Mouse (Mus musculus): ENCODE measurements around the gene Map2k6. TPM values are rescaled to one million over a fixed set of nuclear protein-coding genes. Genes with fewer than 3 reads are reported as not detected.

Gene Map2k6
- total and polyA plus RNA-seq, 3 experiments: 1.9 to 3.2 TPM; not detected in 1

DNA sequence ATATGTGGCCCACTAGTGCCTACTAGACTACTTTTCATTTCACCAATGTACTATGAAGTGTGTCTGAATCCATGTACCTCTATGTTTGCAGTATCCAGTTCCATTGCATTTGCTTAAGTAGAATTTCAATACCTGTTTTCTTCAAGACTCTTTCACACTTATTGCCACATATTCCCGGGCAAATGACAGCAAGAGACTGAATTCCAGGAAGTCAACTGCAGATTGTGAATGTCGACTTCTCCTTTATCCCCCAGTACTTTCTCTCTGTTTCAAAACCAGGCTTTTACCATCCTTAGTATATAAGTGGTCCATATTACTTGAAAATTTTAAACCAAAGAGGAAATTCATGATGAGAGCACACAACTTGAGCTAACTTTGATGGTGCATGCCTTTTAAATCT lies 4.7 kb downstream of the Map2k6 start:
- peaks cover 0 to 4% of the 10 kb centered on the region in 2 experiments; a peak in 2 of 4 replicates for H3K36me3 ChIP-seq (ENCODE audit: control insufficient read depth in 1 of 2, insufficient read depth in 2 of 2, low read length in 2 of 2)
- H3K9me3 ChIP-seq (replicated peaks; ENCODE audit: insufficient read depth, low read length): no peaks in the 10 kb centered on the region
- no peaks in the 10 kb centered on the region for H3K79me2 ChIP-seq (ENCODE audit: control insufficient read depth, insufficient read depth, low read length, poor library complexity)
- peak; percentile 43; the same call in 1 of the 2 replicates for TF ChIP-seq SIN3A (IDR thresholded peaks at IDR 0.05; ENCODE audit: low read length)
- TF ChIP-seq POLR2AphosphoS5 (IDR thresholded peaks at IDR 0.05; ENCODE audit: borderline replicate concordance, low read depth, low read length): no peak
- TF ChIP-seq MAFK (IDR thresholded peaks at IDR 0.05; ENCODE audit: borderline replicate concordance, low read depth, low read length): no peak
- no peak for TF ChIP-seq TBP (IDR thresholded peaks at IDR 0.05; ENCODE audit: low read depth, low read length)
- no peak for TF ChIP-seq CHD1 (IDR thresholded peaks at IDR 0.05; ENCODE audit: low read depth, low read length)
- no peak for TF ChIP-seq ZKSCAN1 (IDR thresholded peaks at IDR 0.05; ENCODE audit: low read depth, low read length)
- no peak for TF ChIP-seq ZNF384 (IDR thresholded peaks at IDR 0.05; ENCODE audit: low read depth, low read length)
- TF ChIP-seq UBTF (IDR thresholded peaks at IDR 0.05; ENCODE audit: borderline replicate concordance, insufficient read depth, low read depth, low read length): no peak
- no peak for TF ChIP-seq MYB (IDR thresholded peaks at IDR 0.05; ENCODE audit: low read depth, low read length)
- no peak for TF ChIP-seq ZC3H11A (IDR thresholded peaks at IDR 0.05; ENCODE audit: low read depth, low read length)
- 0 out of 2 replicates have a peak, but pooled peaks have one; percentile 2 for TF ChIP-seq ETS1 (IDR thresholded peaks at IDR 0.05; ENCODE audit: low read depth, low read length)
- 0 out of 2 replicates have a peak, but pooled peaks have one; percentile 36 for TF ChIP-seq ELF1 (IDR thresholded peaks at IDR 0.05; ENCODE audit: low read depth, low read length)
- TF ChIP-seq USF2 (IDR thresholded peaks at IDR 0.05; ENCODE audit: borderline replicate concordance in 1 of 2, insufficient read depth in 1 of 2, low read depth in 1 of 2, low read length in 2 of 2): no peak
- no peak for TF ChIP-seq TCF12 (IDR thresholded peaks at IDR 0.05; ENCODE audit: low read depth, low read length)
- TF ChIP-seq JUND (IDR thresholded peaks at IDR 0.05; ENCODE audit: low read depth, low read length): no peak
- no peak for TF ChIP-seq GATA1 (IDR thresholded peaks at IDR 0.05; ENCODE audit: low read depth, low read length)
- no peak for TF ChIP-seq MYC (IDR thresholded peaks at IDR 0.05; ENCODE audit: low read depth, low read length)
- TF ChIP-seq POLR2A (IDR thresholded peaks at IDR 0.05; ENCODE audit: control insufficient read depth in 1 of 2, insufficient read depth in 1 of 2, low read depth in 1 of 2, low read length in 2 of 2, poor library complexity in 1 of 2): no peak
- TF ChIP-seq CTCF (IDR thresholded peaks at IDR 0.05 in 2 of 3, conservative IDR thresholded peaks at IDR 0.05 in 1 of 3; ENCODE audit: control insufficient read depth in 1 of 3, insufficient read depth in 1 of 3, low read depth in 2 of 3, low read length in 3 of 3, poor library complexity in 1 of 3, severe bottlenecking in 1 of 3): no peak
- TF ChIP-seq ZMIZ1 (IDR thresholded peaks at IDR 0.05; ENCODE audit: low read depth, low read length): no peak
- TF ChIP-seq KAT2A (conservative IDR thresholded peaks at IDR 0.05; ENCODE audit: low read depth, low read length): no peak
- no peak for TF ChIP-seq HCFC1 (IDR thresholded peaks at IDR 0.05; ENCODE audit: low read depth, low read length)
- no peak for TF ChIP-seq MXI1 (IDR thresholded peaks at IDR 0.05; ENCODE audit: low read depth, low read length)
- TF ChIP-seq CHD2 (IDR thresholded peaks at IDR 0.05; ENCODE audit: low read length): no peak
- TF ChIP-seq RCOR1 (IDR thresholded peaks at IDR 0.05; ENCODE audit: low read depth, low read length): no peak
- TF ChIP-seq BHLHE40 (IDR thresholded peaks at IDR 0.05; ENCODE audit: borderline replicate concordance, low read depth, low read length): no peak
- DNase-seq (ENCODE audit: low read depth, low spot score): peak; percentile 69
- peak overlapping the region; percentile 52 to 65 for H3K4me3 ChIP-seq (ENCODE audit: control insufficient read depth in 1 of 2, insufficient read depth in 1 of 2, low read depth in 2 of 2, low read length in 2 of 2)
- H3K4me1 ChIP-seq (ENCODE audit: control insufficient read depth in 1 of 2, insufficient read depth in 2 of 2, low read length in 2 of 2): no peaks in the 10 kb centered on the region
- H3K27ac ChIP-seq (ENCODE audit: control insufficient read depth, low read depth, low read length): peak overlapping the region; percentile 84
- H3K9ac ChIP-seq (ENCODE audit: control insufficient read depth, low read depth, low read length, poor library complexity, severe bottlenecking): peak overlapping the region; percentile 67
- no peaks in the 10 kb centered on the region for H3K27me3 ChIP-seq (ENCODE audit: control insufficient read depth in 1 of 2, insufficient read depth in 2 of 2, low read length in 2 of 2)

All from MEL (cell line).